Mouse (Mus musculus): Measurements from ENCODE around the gene Rint1. TPM values are rescaled to one million over a fixed set of nuclear protein-coding genes. Genes with fewer than 3 reads are reported as not detected.
A peak's percentile ranks its signal among the peaks of the same experiment; 100 is the strongest.

Rint1 gene
- polyA plus RNA-seq, 1 experiment from 2014 or later, result 41.9 TPM

- Histone ChIP-seq H3K27ac (no peak overlapping the region), H3K4me1 (peaks cover 20% of the 10 kb centered on the region), H3K9me3 (replicated peaks) (no peaks in the 10 kb centered on the region), H3K9ac (peak overlapping the region; percentile 82), H3K36me3 (peaks cover 12% of the 10 kb centered on the region), H3K4me2 (peak overlapping the region; percentile 62), H3K4me3 (replicated peaks) (peak overlapping the region; percentile 82), H3K27me3 (no peaks in the 10 kb centered on the region)
- WGBS, result 47% methylated on average over 8 of the region's 8 CpGs
- ATAC-seq (replicated peaks; ENCODE audit: low FRiP score), result no peak
These were observed 5.3 kb upstream of the Rint1 start for GRCm38 (mm10) chr5:23782051-23782810.

GRCm38 (mm10) chr5:23782931-23783877 lies 4.3 kb upstream of the Rint1 start, which contains the start of gene Pus7:
Pus7 (minus strand) TSS chr5:23783711.
- Histone ChIP-seq H3K27me3 (no peaks in the 10 kb centered on the region), H3K9ac (peak within 1 kb of the TSS; percentile 82), H3K4me2 (peak within 1 kb of the TSS; percentile 62), H3K4me3 (replicated peaks) (peak within 1 kb of the TSS; percentile 82), H3K27ac (peak within 1 kb of the TSS; percentile 61), H3K36me3 (peaks cover 3% of the 10 kb centered on the region; the same call in 1 of the 2 replicates), H3K4me1 (peaks cover 24% of the 10 kb centered on the region), H3K9me3 (replicated peaks) (no peaks in the 10 kb centered on the region)
- ATAC-seq (replicated peaks; ENCODE audit: low FRiP score), result peak; percentile 93
- WGBS, result under 1% methylated on average over 78 of the region's 86 CpGs

GRCm38 (mm10) chr5:23788390-23788830 lies 899 bp downstream of the Rint1 start:
- peak overlapping the region; percentile 99 for H3K4me3 ChIP-seq (replicated peaks)
- 34% methylated on average over 3 of the region's 3 CpGs for WGBS
- peaks cover 28% of the 10 kb centered on the region for H3K36me3 ChIP-seq
- ATAC-seq (replicated peaks; ENCODE audit: low FRiP score), result no peak
- H3K4me2 ChIP-seq, result peak overlapping the region; percentile 77
- H3K9me3 ChIP-seq (replicated peaks), result no peaks in the 10 kb centered on the region
- peak overlapping the region; percentile 93 for H3K9ac ChIP-seq
- no peaks in the 10 kb centered on the region for H3K27me3 ChIP-seq
- no peak overlapping the region for H3K27ac ChIP-seq
- peaks cover 12% of the 10 kb centered on the region for H3K4me1 ChIP-seq

GRCm38 (mm10) chr5:23789078-23789612 lies 1.6 kb downstream of the Rint1 start:
- Histone ChIP-seq H3K4me2 (no peak overlapping the region), H3K36me3 (peaks cover 32% of the 10 kb centered on the region), H3K9me3 (replicated peaks) (no peaks in the 10 kb centered on the region), H3K4me1 (peaks cover 12% of the 10 kb centered on the region), H3K4me3 (replicated peaks) (no peak overlapping the region), H3K27ac (no peak overlapping the region), H3K27me3 (no peaks in the 10 kb centered on the region), H3K9ac (no peak overlapping the region)
- 83% methylated on average over 4 of the region's 4 CpGs for WGBS
- ATAC-seq (replicated peaks; ENCODE audit: low FRiP score), result no peak

GRCm38 (mm10) chr5:23792726-23793125 lies 5.2 kb downstream of the Rint1 start:
- 97% methylated on average over 2 of the region's 2 CpGs for WGBS

GRCm38 (mm10) chr5:23814841-23815240 lies 27.3 kb downstream of the Rint1 start:
- Histone ChIP-seq H3K27ac (no peak overlapping the region), H3K27me3 (no peaks in the 10 kb centered on the region), H3K4me3 (replicated peaks) (no peak overlapping the region), H3K4me2 (no peak overlapping the region), H3K9ac (no peak overlapping the region), H3K36me3 (peaks cover 87% of the 10 kb centered on the region), H3K9me3 (replicated peaks) (0 out of 2 replicates have a peak, but pooled peaks cover 2% of the 10 kb centered on the region), H3K4me1 (no peaks in the 10 kb centered on the region)
- peak; percentile 89 for ATAC-seq (replicated peaks; ENCODE audit: low FRiP score)
- WGBS, result 46% methylated on average over 5 of the region's 5 CpGs

More at GRCm38 (mm10) chr5:23792726-23793125, 5.2 kb downstream of the Rint1 start:
- no peak for ATAC-seq (replicated peaks; ENCODE audit: low FRiP score)
- Histone ChIP-seq H3K27me3 (no peaks in the 10 kb centered on the region), H3K4me2 (no peak overlapping the region), H3K4me1 (peaks cover 8% of the 10 kb centered on the region), H3K9ac (no peak overlapping the region), H3K36me3 (peaks cover 65% of the 10 kb centered on the region), H3K9me3 (replicated peaks) (no peaks in the 10 kb centered on the region), H3K27ac (no peak overlapping the region), H3K4me3 (replicated peaks) (no peak overlapping the region)

- H3K9ac ChIP-seq, result no peak overlapping the region
- no peaks in the 10 kb centered on the region for H3K4me1 ChIP-seq
- no peak overlapping the region for H3K4me2 ChIP-seq
- WGBS, result 86% methylated on average over 15 of the region's 15 CpGs
- 0 out of 2 replicates have a peak, but pooled peaks cover 2% of the 10 kb centered on the region for H3K9me3 ChIP-seq (replicated peaks)
- H3K27me3 ChIP-seq, result no peaks in the 10 kb centered on the region
- no peak overlapping the region for H3K4me3 ChIP-seq (replicated peaks)
- no peak overlapping the region for H3K27ac ChIP-seq
- ATAC-seq (replicated peaks; ENCODE audit: low FRiP score), result no peak
- H3K36me3 ChIP-seq, result peaks cover 75% of the 10 kb centered on the region
These were observed 29.2 kb downstream of the Rint1 start for GRCm38 (mm10) chr5:23816681-23817080.

GRCm38 (mm10) chr5:23822306-23822705 lies 34.8 kb downstream of the Rint1 start:
- H3K4me2 ChIP-seq, result no peak overlapping the region
- H3K4me1 ChIP-seq, result no peaks in the 10 kb centered on the region
- peaks cover 27% of the 10 kb centered on the region for H3K36me3 ChIP-seq
- ATAC-seq (replicated peaks; ENCODE audit: low FRiP score), result no peak
- H3K27me3 ChIP-seq, result no peaks in the 10 kb centered on the region
- no peak overlapping the region for H3K27ac ChIP-seq
- no peak overlapping the region for H3K4me3 ChIP-seq (replicated peaks)
- 76% methylated on average over 11 of the region's 11 CpGs for WGBS
- H3K9ac ChIP-seq, result no peak overlapping the region
- no peaks in the 10 kb centered on the region for H3K9me3 ChIP-seq (replicated peaks)

- Histone ChIP-seq H3K9ac (no peak overlapping the region), H3K4me1 (no peaks in the 10 kb centered on the region), H3K4me3 (replicated peaks) (no peak overlapping the region), H3K36me3 (peaks cover 11% of the 10 kb centered on the region), H3K4me2 (no peak overlapping the region), H3K27ac (no peak overlapping the region), H3K9me3 (replicated peaks) (no peaks in the 10 kb centered on the region), H3K27me3 (no peaks in the 10 kb centered on the region)
- WGBS, result 79% methylated on average over 8 of the region's 8 CpGs
- 0 out of 2 replicates have a peak, but pooled peaks have one; percentile 40 for ATAC-seq (replicated peaks; ENCODE audit: low FRiP score)
These were observed 36.7 kb downstream of the Rint1 start for GRCm38 (mm10) chr5:23824171-23824733.

GRCm38 (mm10) chr5:23826321-23827004 lies 39.0 kb downstream of the Rint1 start:
- Histone ChIP-seq H3K4me1 (peaks cover 3% of the 10 kb centered on the region; the same call in 1 of the 2 replicates), H3K27me3 (peaks cover 10% of the 10 kb centered on the region), H3K9ac (no peak overlapping the region), H3K9me3 (replicated peaks) (no peaks in the 10 kb centered on the region), H3K4me2 (no peak overlapping the region), H3K36me3 (no peaks in the 10 kb centered on the region), H3K27ac (no peak overlapping the region), H3K4me3 (replicated peaks) (no peak overlapping the region)
- WGBS, result 36% methylated on average over 11 of the region's 11 CpGs
- ATAC-seq (replicated peaks; ENCODE audit: low FRiP score), result no peak
